Mouse (Mus musculus) lung, adult 2 months (tissue): Measurements from ENCODE around the gene Bbof1.

Source experiments
- CTCF ChIP-seq: fragments of 200-500 bp; IDR thresholded peaks from 2 replicates; pipeline ENCODE4 v1.5.1; 2011; ENCODE audit warnings: mild to moderate bottlenecking, low read length, control low read depth; ENCODE audit not compliant: insufficient read depth
- POLR2A ChIP-seq: fragments of 200-500 bp; IDR thresholded peaks from 2 replicates; pipeline ENCODE4 v1.6.1; 2011; ENCODE audit warnings: low read depth, mild to moderate bottlenecking, control low read depth, low read length, borderline replicate concordance; ENCODE audit errors: extremely low read depth

GRCm38 (mm10) chr12:84450351-84450717, 41.5 kb downstream of the Bbof1 start:
- TF ChIP-seq CTCF (no peak), POLR2A (no peak)
